Mouse (Mus musculus) thymus, adult 2 months (tissue): ENCODE data around the gene Slc35a5. TPM values are rescaled to one million over a fixed set of nuclear protein-coding genes. Genes with fewer than 3 reads are reported as not detected.

Source experiments
- DNase-seq: peaks from one replicate; pipeline ENCODE4 v3.0.0; 2021
- H3K27ac ChIP-seq: fragments of 200-500 bp; 2 replicates; pipeline ENCODE4 v1.5.1; 2012; ENCODE audit warnings: low read length, control low read depth; ENCODE audit not compliant: control insufficient read depth, insufficient read depth
- H3K27me3 ChIP-seq: fragments of 200-500 bp; 2 replicates; pipeline ENCODE4 v1.6.1; 2012; ENCODE audit warnings: mild to moderate bottlenecking, low read length, moderate library complexity, mixed read lengths; ENCODE audit not compliant: control insufficient read depth, insufficient read depth
- H3K36me3 ChIP-seq: fragments of 200-500 bp; 2 replicates; pipeline ENCODE4 v1.6.1; 2012; ENCODE audit warnings: mild to moderate bottlenecking, low read length, moderate library complexity; ENCODE audit not compliant: control insufficient read depth, insufficient read depth
- H3K4me1 ChIP-seq: fragments of 200-500 bp; replicated peaks from 2 replicates; pipeline ENCODE4 v1.6.1; 2012; ENCODE audit warnings: low read length; ENCODE audit not compliant: control insufficient read depth, insufficient read depth
- H3K4me3 ChIP-seq: fragments of 200-500 bp; 2 replicates; pipeline ENCODE4 v1.5.1; 2012; ENCODE audit warnings: mild to moderate bottlenecking, low read length, control low read depth, moderate library complexity; ENCODE audit not compliant: control insufficient read depth, insufficient read depth
- CTCF ChIP-seq: fragments of 200-500 bp; IDR thresholded peaks from 2 replicates; pipeline ENCODE4 v1.5.1; 2012; ENCODE audit warnings: mild to moderate bottlenecking, control low read depth, low read length, moderate library complexity, borderline replicate concordance; ENCODE audit not compliant: control insufficient read depth, poor library complexity, insufficient read depth; ENCODE audit errors: extremely low read depth
- POLR2A ChIP-seq: fragments of 200-500 bp; IDR thresholded peaks from 2 replicates; pipeline ENCODE4 v1.6.1; 2012; ENCODE audit warnings: mild to moderate bottlenecking, low read length, control low read depth, moderate library complexity; ENCODE audit not compliant: control insufficient read depth, poor library complexity, insufficient read depth; ENCODE audit errors: extremely low read depth
- WGBS: fragments of 180-500 bp; shearing (Covaris S2); methylation state at CpG from one replicate; pipeline ENCODE4 v1.1.7; 2018; 5-methylcytosine and 5-hydroxymethylcytosine counted together
- polyA plus RNA-seq: library from polyadenylated mRNA; depleted of rRNA; stranded (reverse); fragments of >200 nt; gene quantifications from 2 replicates; pipeline ENCODE4 v1.2.3, GENCODE M21; 2012

Gene Slc35a5
- polyA plus RNA-seq, 1 experiment, result 22.7 TPM

GRCm38 (mm10) chr16:45181824-45182223 lies 23.3 kb upstream of the Slc35a5 start:
- H3K36me3 ChIP-seq, result peaks cover 28% of the 10 kb centered on the region
- no peak overlapping the region for H3K27ac ChIP-seq
- no peaks in the 10 kb centered on the region for H3K27me3 ChIP-seq

GRCm38 (mm10) chr16:45178552-45178951 lies 20.0 kb upstream of the Slc35a5 start:
- peaks cover 16% of the 10 kb centered on the region for H3K36me3 ChIP-seq
- no peak overlapping the region for H3K27ac ChIP-seq
- no peaks in the 10 kb centered on the region for H3K4me1 ChIP-seq
- no peak for DNase-seq
- no peak overlapping the region for H3K4me3 ChIP-seq
- no peaks in the 10 kb centered on the region for H3K27me3 ChIP-seq
- TF ChIP-seq CTCF (no peak), POLR2A (no peak)
- WGBS, result 96% methylated on average over 2 of the region's 2 CpGs

More at GRCm38 (mm10) chr16:45181824-45182223, 23.3 kb upstream of the Slc35a5 start:
- DNase-seq, result no peak
- H3K4me3 ChIP-seq, result no peak overlapping the region
- TF ChIP-seq CTCF (no peak), POLR2A (no peak)
- WGBS, result 92% methylated on average over 5 of the region's 5 CpGs
- no peaks in the 10 kb centered on the region for H3K4me1 ChIP-seq

- TF ChIP-seq POLR2A (no peak), CTCF (no peak)
- WGBS, result under 1% methylated on average over 11 of the region's 11 CpGs
- Histone ChIP-seq H3K4me3 (peak overlapping the region; percentile 85), H3K36me3 (no peaks in the 10 kb centered on the region), H3K27ac (no peak overlapping the region), H3K4me1 (peaks cover 9% of the 10 kb centered on the region; the same call in 1 of the 2 replicates), H3K27me3 (no peaks in the 10 kb centered on the region)
- DNase-seq, result no peak
Observed at GRCm38 (mm10) chr16:45159389-45159716, 847 bp upstream of the Slc35a5 start.

GRCm38 (mm10) chr16:45158136-45158521 lies 377 bp downstream of the Slc35a5 start:
- no peaks in the 10 kb centered on the region for H3K27me3 ChIP-seq
- TF ChIP-seq CTCF (no peak), POLR2A (no peak)
- no peaks in the 10 kb centered on the region for H3K36me3 ChIP-seq
- H3K4me3 ChIP-seq, result peak overlapping the region; percentile 72
- peak; percentile 72 for DNase-seq
- peak overlapping the region; percentile 66 for H3K27ac ChIP-seq
- peaks cover 9% of the 10 kb centered on the region; the same call in 1 of the 2 replicates for H3K4me1 ChIP-seq
- 2% methylated on average over 20 of the region's 20 CpGs for WGBS

- Histone ChIP-seq H3K36me3 (peaks cover 19% of the 10 kb centered on the region), H3K27ac (no peak overlapping the region), H3K27me3 (no peaks in the 10 kb centered on the region), H3K4me1 (peaks cover 7% of the 10 kb centered on the region; the same call in 1 of the 2 replicates), H3K4me3 (no peak overlapping the region)
- 92% methylated on average over 3 of the region's 3 CpGs for WGBS
- TF ChIP-seq CTCF (no peak), POLR2A (no peak)
- no peak for DNase-seq
Observed at GRCm38 (mm10) chr16:45154741-45155250, 3.7 kb downstream of the Slc35a5 start.

GRCm38 (mm10) chr16:45148488-45149082 lies 9.9 kb downstream of the Slc35a5 start:
- no peak overlapping the region for H3K27ac ChIP-seq
- no peak overlapping the region for H3K4me3 ChIP-seq
- no peak for DNase-seq
- no peaks in the 10 kb centered on the region for H3K27me3 ChIP-seq
- H3K36me3 ChIP-seq, result peaks cover 70% of the 10 kb centered on the region
- 86% methylated on average over 10 of the region's 10 CpGs for WGBS
- no peaks in the 10 kb centered on the region for H3K4me1 ChIP-seq
- TF ChIP-seq POLR2A (no peak), CTCF (no peak)

GRCm38 (mm10) chr16:45145119-45145518 lies 13.4 kb downstream of the Slc35a5 start:
- Histone ChIP-seq H3K4me1 (no peaks in the 10 kb centered on the region), H3K4me3 (no peak overlapping the region), H3K27me3 (no peaks in the 10 kb centered on the region), H3K36me3 (peaks cover 66% of the 10 kb centered on the region), H3K27ac (no peak overlapping the region)
- 95% methylated on average over 6 of the region's 6 CpGs for WGBS
- DNase-seq, result no peak
- TF ChIP-seq POLR2A (no peak), CTCF (no peak)
